ENCODE assay signal across 18 mouse cellular contexts in the genomic region with DNA sequence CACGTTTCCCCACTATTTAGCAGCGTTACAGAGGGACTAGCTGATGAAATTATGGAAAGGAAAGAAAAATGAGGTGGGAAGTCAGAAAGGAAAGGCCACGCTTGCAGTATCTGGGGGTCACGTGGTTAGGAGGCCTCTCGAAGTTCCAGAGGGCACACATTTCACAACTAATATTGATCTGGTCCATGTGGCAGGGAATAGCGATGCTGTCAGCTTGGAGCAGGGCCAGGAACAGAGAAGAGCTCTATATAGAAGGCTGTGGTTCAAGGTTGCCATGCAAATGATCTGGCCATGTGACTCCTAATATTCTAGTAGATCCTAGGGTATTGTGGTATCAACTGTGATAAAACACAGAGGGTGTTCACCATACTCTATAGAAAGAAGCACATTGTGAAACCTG.
DNase-seq lines count a peak whose midpoint lies in the region; ATAC-seq and TF ChIP-seq lines count a peak whose summit lies in the region.
"Had no signal": no experiment of that assay in that cellular context is flagged by ENCODE, and none has a peak within 500 bp of the region (broad histone marks: within the 10 kb centered on the region; RNA-seq: fewer than 3 reads in every experiment).

No protein-coding gene starts in this region.

- 37% methylated on average over 6 of the region's 6 CpGs for WGBS in lung, embryonic 14.5 days
- 49% methylated on average over 6 of the region's 6 CpGs for WGBS in intestine, postnatal 0 days
- WGBS in liver, embryonic 11.5 days, result 62% methylated on average over 6 of the region's 6 CpGs
- 87% methylated on average over 6 of the region's 6 CpGs for WGBS in forebrain, embryonic 13.5 days

- H3K4me1 ChIP-seq in lung, embryonic 14.5 days (ENCODE audit: insufficient read depth), result no peaks in the 10 kb centered on the region
- no peaks in the 10 kb centered on the region for H3K4me1 ChIP-seq in intestine, postnatal 0 days (replicated peaks; ENCODE audit: control insufficient read depth, insufficient read depth, low read length)
- H3K4me1 ChIP-seq in liver, embryonic 11.5 days (replicated peaks; ENCODE audit: control insufficient read depth, insufficient read depth, low read length), result no peaks in the 10 kb centered on the region
- no peaks in the 10 kb centered on the region for H3K4me1 ChIP-seq in forebrain, embryonic 13.5 days
- H3K4me1 ChIP-seq: heart, embryonic 13.5 days had no signal

- no peaks in the 10 kb centered on the region for H3K27me3 ChIP-seq in lung, embryonic 14.5 days (ENCODE audit: insufficient read depth, low read length)
- H3K27me3 ChIP-seq in intestine, postnatal 0 days (replicated peaks; ENCODE audit: control insufficient read depth, insufficient read depth, low read length), result no peaks in the 10 kb centered on the region
- H3K27me3 ChIP-seq in liver, embryonic 11.5 days (replicated peaks; ENCODE audit: control insufficient read depth, insufficient read depth, low read length), result no peaks in the 10 kb centered on the region
- no peaks in the 10 kb centered on the region for H3K27me3 ChIP-seq in forebrain, embryonic 13.5 days
- H3K27me3 ChIP-seq: heart, embryonic 13.5 days had no signal

- no peak overlapping the region for H3K9ac ChIP-seq in lung, embryonic 14.5 days
- H3K9ac ChIP-seq in intestine, postnatal 0 days (ENCODE audit: low read depth, low read length), result no peak overlapping the region
- no peak overlapping the region for H3K9ac ChIP-seq in liver, embryonic 11.5 days (ENCODE audit: low read depth, low read length)
- no peak overlapping the region for H3K9ac ChIP-seq in forebrain, embryonic 13.5 days
- H3K9ac ChIP-seq: heart, embryonic 13.5 days had no signal

- no peak for ATAC-seq in lung, embryonic 14.5 days (ENCODE audit: insufficient read depth)
- peak; percentile 95 for ATAC-seq in intestine, postnatal 0 days
- no peak for ATAC-seq in liver, embryonic 11.5 days (replicated peaks; ENCODE audit: low FRiP score)
- no peak for ATAC-seq in forebrain, embryonic 13.5 days
- ATAC-seq: hindbrain, postnatal 0 days had no signal

- no peaks in the 10 kb centered on the region for H3K36me3 ChIP-seq in lung, embryonic 14.5 days (ENCODE audit: insufficient read depth)
- no peaks in the 10 kb centered on the region for H3K36me3 ChIP-seq in intestine, postnatal 0 days (ENCODE audit: control insufficient read depth, insufficient read depth)
- H3K36me3 ChIP-seq in liver, embryonic 11.5 days (ENCODE audit: control insufficient read depth, insufficient read depth, low read length), result no peaks in the 10 kb centered on the region
- no peaks in the 10 kb centered on the region for H3K36me3 ChIP-seq in forebrain, embryonic 13.5 days (ENCODE audit: poor library complexity, severe bottlenecking)
- H3K36me3 ChIP-seq: heart, embryonic 13.5 days had no signal

- peak; percentile 47 for DNase-seq in lung, embryonic 14.5 days
- DNase-seq in lung, postnatal 10 days, result no peak
- DNase-seq in liver, embryonic 11.5 days (ENCODE audit: low spot score), result peak; percentile 30
- peak; percentile 7 for DNase-seq in lung, postnatal 25 days (ENCODE audit: low spot score)
- DNase-seq in right cerebral cortex, postnatal 10 days (ENCODE audit: low spot score in 2 of 2), result no peak
- no peak for DNase-seq in retina, postnatal 1 day
- DNase-seq: adrenal gland, adult 8-10 months; cerebellum, adult 11 months; cerebellum, postnatal 25 days; heart, postnatal 36 days; kidney, adult 9 months; kidney, postnatal 4 days; layer of hippocampus, postnatal 36 days; midbrain, embryonic 14.5 days had no signal

- no peak for TF ChIP-seq CTCF in lung, embryonic 14.5 days (IDR thresholded peaks at IDR 0.05; ENCODE audit: low read depth)
- TF ChIP-seq CTCF in intestine, postnatal 0 days (IDR thresholded peaks at IDR 0.05; ENCODE audit: low read depth), result no peak

- H3K9me3 ChIP-seq in lung, embryonic 14.5 days (ENCODE audit: low read depth, low read length), result no peaks in the 10 kb centered on the region
- H3K9me3 ChIP-seq in intestine, postnatal 0 days (ENCODE audit: control insufficient read depth), result no peaks in the 10 kb centered on the region
- H3K9me3 ChIP-seq in liver, embryonic 11.5 days (ENCODE audit: control insufficient read depth, low read length), result no peaks in the 10 kb centered on the region
- no peaks in the 10 kb centered on the region for H3K9me3 ChIP-seq in forebrain, embryonic 13.5 days (replicated peaks)
- H3K9me3 ChIP-seq: heart, embryonic 13.5 days had no signal

- H3K4me2 ChIP-seq in lung, embryonic 14.5 days, result no peak overlapping the region
- H3K4me2 ChIP-seq in intestine, postnatal 0 days (replicated peaks; ENCODE audit: low read depth), result no peak overlapping the region
- H3K4me2 ChIP-seq in liver, embryonic 11.5 days, result no peak overlapping the region
- no peak overlapping the region for H3K4me2 ChIP-seq in forebrain, embryonic 13.5 days
- H3K4me2 ChIP-seq: heart, embryonic 13.5 days had no signal

- no peak overlapping the region for H3K4me3 ChIP-seq in lung, embryonic 14.5 days (ENCODE audit: low read depth, low read length)
- H3K4me3 ChIP-seq in intestine, postnatal 0 days (ENCODE audit: low read depth, low read length), result no peak overlapping the region
- H3K4me3 ChIP-seq in liver, embryonic 11.5 days (ENCODE audit: low read depth, low read length), result no peak overlapping the region
- no peak overlapping the region for H3K4me3 ChIP-seq in forebrain, embryonic 13.5 days
- H3K4me3 ChIP-seq: heart, embryonic 13.5 days had no signal

- no peak overlapping the region for H3K27ac ChIP-seq in lung, embryonic 14.5 days (ENCODE audit: low read depth)
- H3K27ac ChIP-seq in intestine, postnatal 0 days (ENCODE audit: low read depth, low read length), result peak overlapping the region; percentile 67
- H3K27ac ChIP-seq in liver, embryonic 11.5 days (ENCODE audit: low read depth, low read length), result no peak overlapping the region
- H3K27ac ChIP-seq in forebrain, embryonic 13.5 days, result no peak overlapping the region
- H3K27ac ChIP-seq: heart, embryonic 13.5 days; hindbrain, postnatal 0 days had no signal

Comparison
In these comparisons a context has a peak if more than half of its experiments do, and no peak if none do; other contexts are left out.
1. DNase-seq: peak in lung, embryonic 14.5 days (single experiment), liver, embryonic 11.5 days (single experiment) and lung, postnatal 25 days (single experiment); none in lung, postnatal 10 days (single experiment), right cerebral cortex, postnatal 10 days (0 of 2) and retina, postnatal 1 day (single experiment).